Mouse (Mus musculus) midbrain, postnatal 0 days (tissue): ENCODE data around the gene Tmem51. TPM values are rescaled to one million over a fixed set of nuclear protein-coding genes. Genes with fewer than 3 reads are reported as not detected.

Source experiments
- ATAC-seq: fragments of 200-750 bp; cut with Nextera tagmentation; 2 replicates; pipeline ENCODE4 v1.8.0; 2017; ENCODE audit warnings: moderate number of reproducible peaks, mild to moderate bottlenecking, moderate TSS enrichment, moderate library complexity; ENCODE audit not compliant: low FRiP score
- DNase-seq: peaks from one replicate; pipeline ENCODE4 v3.0.0-alpha.2; 2015; ENCODE audit warnings: low spot score
- H3K27ac ChIP-seq: fragments of 300-500 bp; sonication (generic); 2 replicates; pipeline ENCODE4 v1.5.1; 2014; ENCODE audit warnings: low read depth, mild to moderate bottlenecking, low read length, mixed read lengths
- H3K27me3 ChIP-seq: fragments of 300-500 bp; sonication (generic); 2 replicates; pipeline ENCODE4 v1.6.1; 2014; ENCODE audit warnings: low read length, control low read depth, mixed read lengths; ENCODE audit not compliant: insufficient read depth
- H3K36me3 ChIP-seq: fragments of 300-500 bp; sonication (generic); 2 replicates; pipeline ENCODE4 v1.6.1; 2014; ENCODE audit warnings: low read length, control low read depth, mixed read lengths; ENCODE audit not compliant: insufficient read depth
- H3K4me1 ChIP-seq: fragments of 300-500 bp; sonication (generic); 2 replicates; pipeline ENCODE4 v1.6.1; 2014; ENCODE audit warnings: mild to moderate bottlenecking, control low read depth, antibody characterized with exemption, low read length, mixed read lengths; ENCODE audit not compliant: insufficient read depth
- H3K4me2 ChIP-seq: fragments of 300-500 bp; sonication (generic); 2 replicates; pipeline ENCODE4 v1.6.1; 2014; ENCODE audit warnings: low read depth, mild to moderate bottlenecking, low read length, mixed read lengths; ENCODE audit not compliant: poor library complexity, severe bottlenecking
- H3K4me3 ChIP-seq: fragments of 300-500 bp; sonication (generic); 2 replicates; pipeline ENCODE4 v1.5.1; 2014; ENCODE audit warnings: low read depth, mild to moderate bottlenecking, low read length, moderate library complexity
- H3K9ac ChIP-seq: fragments of 300-500 bp; sonication (generic); replicated peaks from 2 replicates; pipeline ENCODE4 v1.6.1; 2014; ENCODE audit warnings: mild to moderate bottlenecking, low read length, moderate library complexity, mixed read lengths; ENCODE audit not compliant: poor library complexity, severe bottlenecking
- H3K9me3 ChIP-seq: fragments of 300-500 bp; sonication (generic); 2 replicates; pipeline ENCODE4 v1.6.1; 2016; ENCODE audit warnings: low read length, control low read depth
- CTCF ChIP-seq: IDR thresholded peaks from 2 replicates; pipeline ENCODE4 v1.5.1; 2016; ENCODE audit warnings: antibody characterized with exemption, mild to moderate bottlenecking
- WGBS: fragments of 180-500 bp; shearing (Covaris S2); extraction: QIAGEN DNeasy Blood & Tissue Kit; methylation state at CpG from one replicate; pipeline ENCODE4 v1.1.7; 2014; 5-methylcytosine and 5-hydroxymethylcytosine counted together
- polyA plus RNA-seq: library from polyadenylated mRNA; unstranded; fragments of >200 nt; fragmentation: Nextera tagmentation; extraction: Ambion mirVana; gene quantifications from 2 replicates; pipeline ENCODE4 v1.2.1, GENCODE M21; 2015
- total RNA-seq: library from RNA; depleted of rRNA; stranded (reverse); fragments of >200 nt; gene quantifications from 2 replicates; pipeline ENCODE4 v1.2.3, GENCODE M21; 2014

Gene Tmem51
- total and polyA plus RNA-seq, 2 experiments from 2014 or later: 5.9 to 7.9 TPM

DNA sequence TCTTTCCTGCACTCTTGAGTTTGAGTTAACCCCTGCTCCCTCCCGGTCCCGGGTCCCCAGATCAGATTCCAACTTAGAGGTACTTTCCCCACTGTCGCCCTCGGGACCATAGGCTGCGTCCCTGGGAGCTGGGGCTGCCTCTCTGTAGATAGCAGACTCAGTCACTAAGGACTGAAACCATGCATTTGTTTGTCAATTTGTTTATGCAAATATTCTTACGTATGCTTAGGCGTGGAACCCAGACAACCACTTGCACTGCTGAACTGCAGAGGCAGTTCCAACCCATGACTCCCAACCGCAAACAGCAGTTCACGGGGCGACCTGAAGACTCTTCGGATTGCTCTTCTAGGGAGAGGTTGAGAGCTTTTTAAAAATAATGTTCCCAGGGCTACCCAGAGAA is 8.2 kb downstream of the Tmem51 start:
- 86% methylated on average over 11 of the region's 11 CpGs for WGBS
- Histone ChIP-seq H3K27ac (no peak overlapping the region), H3K9ac (no peak overlapping the region), H3K27me3 (no peaks in the 10 kb centered on the region), H3K4me1 (no peaks in the 10 kb centered on the region), H3K9me3 (no peaks in the 10 kb centered on the region), H3K4me3 (no peak overlapping the region), H3K4me2 (no peak overlapping the region), H3K36me3 (no peaks in the 10 kb centered on the region)
- DNase-seq: no peak
- no peak for TF ChIP-seq CTCF
- ATAC-seq: no peak

DNA sequence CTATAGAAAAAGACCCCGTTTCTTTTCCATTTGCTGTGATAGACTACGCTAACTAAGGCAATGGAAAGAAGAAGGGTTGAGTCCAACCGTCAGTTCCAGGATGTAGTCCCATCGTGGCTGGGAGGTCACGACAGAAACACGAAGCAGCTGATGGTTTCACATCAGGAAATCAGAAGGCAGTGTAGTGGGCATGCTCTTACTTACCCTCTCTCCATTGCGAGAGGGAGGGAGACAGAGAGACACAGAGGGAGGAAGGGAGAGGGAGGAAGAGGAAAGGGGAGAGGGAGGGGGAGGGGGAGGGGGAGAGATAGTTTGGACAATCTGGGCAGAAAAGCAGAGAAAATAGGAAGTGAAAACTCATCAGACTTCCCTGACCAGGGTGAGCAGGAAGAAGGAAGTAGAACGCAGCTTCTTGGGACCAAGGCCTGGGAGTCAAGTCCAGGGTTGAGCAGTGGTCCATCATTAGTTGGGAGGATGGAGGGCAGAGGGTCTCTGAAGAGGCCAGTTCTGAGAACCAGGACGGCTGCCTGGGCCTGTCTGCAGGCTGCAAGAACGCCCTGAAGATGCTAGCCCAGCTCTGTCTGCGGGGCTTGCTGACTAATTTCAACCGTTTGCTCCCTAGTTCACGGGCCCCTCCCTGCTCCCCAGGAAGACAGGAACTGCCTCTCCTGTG is 9.9 kb downstream of the Tmem51 start:
- ATAC-seq (no peak), DNase-seq (no peak)
- H3K36me3 ChIP-seq: no peaks in the 10 kb centered on the region
- no peak for TF ChIP-seq CTCF
- WGBS: 65% methylated on average over 13 of the region's 13 CpGs
- H3K27me3 ChIP-seq: no peaks in the 10 kb centered on the region
- no peak overlapping the region for H3K4me3 ChIP-seq
- H3K4me2 ChIP-seq: no peak overlapping the region
- no peak overlapping the region for H3K9ac ChIP-seq
- no peaks in the 10 kb centered on the region for H3K9me3 ChIP-seq
- H3K27ac ChIP-seq: no peak overlapping the region
- no peaks in the 10 kb centered on the region; the same call in 1 of the 2 replicates for H3K4me1 ChIP-seq

- Histone ChIP-seq H3K36me3 (no peaks in the 10 kb centered on the region), H3K4me2 (no peak overlapping the region), H3K27ac (no peak overlapping the region), H3K4me3 (no peak overlapping the region), H3K4me1 (no peaks in the 10 kb centered on the region; the same call in 1 of the 2 replicates), H3K9ac (no peak overlapping the region), H3K9me3 (no peaks in the 10 kb centered on the region), H3K27me3 (no peaks in the 10 kb centered on the region; the same call in 1 of the 2 replicates)
- DNase-seq (peak; percentile 35), ATAC-seq (no peak)
- 22% methylated on average over 18 of the region's 18 CpGs for WGBS
- no peak for TF ChIP-seq CTCF
These were observed 12.7 kb downstream of the Tmem51 start for GRCm38 (mm10) chr4:142071243-142071991.

DNA sequence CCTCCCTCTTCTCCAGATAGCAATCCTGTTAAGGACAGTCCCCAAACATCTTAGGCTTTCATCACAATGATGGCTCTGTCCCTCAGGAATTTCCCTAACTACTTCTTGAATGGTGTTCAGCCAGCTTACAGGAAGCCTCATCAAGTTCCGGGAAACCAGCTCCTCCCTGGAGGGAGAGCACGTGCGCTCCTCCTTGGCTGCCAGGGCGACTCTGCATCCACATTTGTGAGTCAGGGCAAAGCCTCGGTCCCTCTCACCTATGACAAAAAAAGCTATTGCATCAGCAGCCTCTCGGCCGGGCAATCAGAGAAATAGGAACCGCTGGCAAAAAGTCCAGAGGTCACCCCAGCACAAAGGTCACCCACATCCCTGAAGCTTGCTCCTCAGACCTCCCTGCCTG is 13.3 kb downstream of the Tmem51 start:
- DNase-seq (no peak), ATAC-seq (no peak)
- no peak overlapping the region for H3K9ac ChIP-seq
- H3K4me1 ChIP-seq: no peaks in the 10 kb centered on the region; the same call in 1 of the 2 replicates
- no peaks in the 10 kb centered on the region for H3K9me3 ChIP-seq
- H3K4me2 ChIP-seq: no peak overlapping the region
- no peaks in the 10 kb centered on the region for H3K36me3 ChIP-seq
- no peak overlapping the region for H3K4me3 ChIP-seq
- no peak for TF ChIP-seq CTCF
- no peaks in the 10 kb centered on the region; the same call in 1 of the 2 replicates for H3K27me3 ChIP-seq
- no peak overlapping the region for H3K27ac ChIP-seq
- WGBS: 16% methylated on average over 8 of the region's 8 CpGs

DNA sequence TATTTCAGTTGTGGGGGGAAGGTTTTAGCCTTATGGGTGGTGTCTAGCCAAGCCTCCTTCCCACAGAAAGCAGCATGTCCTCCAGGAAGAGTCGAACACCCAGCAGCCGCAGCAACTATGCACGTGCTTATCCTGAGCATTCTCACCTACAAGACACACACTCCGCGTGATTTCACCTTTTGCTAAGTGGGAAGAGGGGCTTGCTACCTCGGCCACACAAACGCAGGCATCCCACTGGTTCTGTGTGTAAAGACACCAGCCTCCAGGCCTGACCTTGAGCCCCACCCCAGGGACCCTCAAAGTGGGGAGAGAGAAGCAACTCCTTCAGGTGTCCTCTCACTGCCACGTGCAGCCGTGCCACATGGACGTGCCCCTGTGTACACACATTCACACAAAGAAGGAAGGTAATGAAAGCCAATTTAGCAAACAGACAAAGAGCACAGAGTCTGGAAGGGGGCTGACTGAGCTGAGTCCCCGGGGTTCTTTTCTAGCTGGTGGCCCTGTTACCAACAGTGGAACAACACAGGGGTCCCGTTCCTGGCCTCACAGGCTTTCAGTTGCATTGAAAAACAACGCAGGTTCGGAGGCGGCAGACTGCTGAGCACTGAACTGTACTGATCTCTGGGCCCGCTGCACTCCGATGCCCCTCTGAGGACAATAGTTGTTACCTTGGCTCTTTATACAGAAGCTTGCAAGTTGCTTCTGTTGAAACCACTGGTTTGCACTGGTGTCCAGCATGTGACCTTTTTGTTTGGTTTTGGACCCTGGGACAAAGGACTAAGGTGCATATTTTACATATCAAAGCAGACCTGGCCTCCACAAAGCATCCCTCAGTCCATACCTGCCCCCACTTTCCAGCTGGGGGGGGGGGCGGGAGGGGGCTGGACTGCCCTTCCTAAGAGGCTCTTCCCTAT is 14.9 kb downstream of the Tmem51 start:
- H3K4me3 ChIP-seq: no peak overlapping the region
- H3K27me3 ChIP-seq: no peaks in the 10 kb centered on the region; the same call in 1 of the 2 replicates
- no peak overlapping the region for H3K4me2 ChIP-seq
- ATAC-seq (no peak), DNase-seq (no peak)
- H3K9ac ChIP-seq: no peak overlapping the region; the same call in 1 of the 2 replicates
- H3K36me3 ChIP-seq: no peaks in the 10 kb centered on the region
- 28% methylated on average over 18 of the region's 18 CpGs for WGBS
- TF ChIP-seq CTCF: no peak
- H3K4me1 ChIP-seq: no peaks in the 10 kb centered on the region; the same call in 1 of the 2 replicates
- no peaks in the 10 kb centered on the region for H3K9me3 ChIP-seq
- H3K27ac ChIP-seq: no peak overlapping the region
